Mouse (Mus musculus) lung, adult 2 months (tissue): ENCODE measurements around the gene Id1. TPM values are rescaled to one million over a fixed set of nuclear protein-coding genes. Genes with fewer than 3 reads are reported as not detected.

ENCODE experiments used
- DNase-seq: peaks from one replicate; pipeline ENCODE4 v3.0.0; 2022
- H3K4me1 ChIP-seq: fragments of 200-500 bp; 2 replicates; pipeline ENCODE4 v1.6.1; 2011; ENCODE audit warnings: low read length; ENCODE audit not compliant: control insufficient read depth, insufficient read depth
- H3K4me3 ChIP-seq: fragments of 200-500 bp; replicated peaks from 2 replicates; pipeline ENCODE3; 2011; ENCODE audit warnings: low read depth, mild to moderate bottlenecking, control low read depth, low read length; ENCODE audit errors: extremely low read depth
- CTCF ChIP-seq: fragments of 200-500 bp; IDR thresholded peaks from 2 replicates; pipeline ENCODE4 v1.5.1; 2011; ENCODE audit warnings: mild to moderate bottlenecking, low read length, control low read depth; ENCODE audit not compliant: insufficient read depth
- POLR2A ChIP-seq: fragments of 200-500 bp; IDR thresholded peaks from 2 replicates; pipeline ENCODE4 v1.6.1; 2011; ENCODE audit warnings: low read depth, mild to moderate bottlenecking, control low read depth, low read length, borderline replicate concordance; ENCODE audit errors: extremely low read depth
- WGBS: fragments of 180-500 bp; shearing (Covaris S2); methylation state at CpG from one replicate; pipeline ENCODE4 v1.1.7; 2018; 5-methylcytosine and 5-hydroxymethylcytosine counted together
- polyA plus RNA-seq: library from polyadenylated mRNA; depleted of rRNA; stranded (reverse); fragments of >200 nt; gene quantifications from 2 replicates; pipeline ENCODE4 v1.2.3, GENCODE M21; 2012

Id1 gene
- polyA plus RNA-seq, 1 experiment = 323 TPM

DNA sequence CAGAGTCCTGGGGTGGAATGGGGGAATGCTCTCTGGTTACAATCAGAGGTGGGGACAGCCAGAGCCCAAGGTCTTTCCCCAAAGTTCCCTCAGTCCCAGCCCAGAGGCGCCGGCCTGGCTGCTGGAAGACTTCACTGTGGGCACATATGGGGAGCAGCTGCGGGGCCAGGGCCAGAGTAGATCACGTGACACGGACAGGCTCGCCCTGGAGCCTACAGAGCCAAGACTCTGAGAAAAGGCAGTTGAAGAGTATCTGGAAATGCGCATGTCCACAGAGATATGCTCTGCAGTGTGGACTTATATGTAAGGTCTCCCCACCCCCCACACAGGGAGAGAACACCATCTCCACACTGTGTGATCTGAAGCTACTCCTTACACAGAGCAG lies 6.4 kb upstream of the Id1 start:
- TF ChIP-seq POLR2A = 0 out of 2 replicates have a peak, but pooled peaks have one; percentile 13
- no peak for TF ChIP-seq CTCF
- peaks cover 28% of the 10 kb centered on the region for H3K4me1 ChIP-seq
- no peak overlapping the region for H3K4me3 ChIP-seq
- WGBS = 21% methylated on average over 7 of the region's 7 CpGs
- DNase-seq = no peak

- DNase-seq = no peak
- Histone ChIP-seq H3K4me3 (no peak overlapping the region), H3K4me1 (peaks cover 21% of the 10 kb centered on the region)
- no peak for TF ChIP-seq POLR2A
- no peak for TF ChIP-seq CTCF
- 76% methylated on average over 2 of the region's 2 CpGs for WGBS
Observed at GRCm38 (mm10) chr2:152733201-152733600, 2.9 kb upstream of the Id1 start.

GRCm38 (mm10) chr2:152734501-152734900 lies 1.6 kb upstream of the Id1 start:
- WGBS = 27% methylated on average over 10 of the region's 10 CpGs
- TF ChIP-seq CTCF = no peak
- TF ChIP-seq POLR2A = no peak
- Histone ChIP-seq H3K4me1 (peaks cover 13% of the 10 kb centered on the region), H3K4me3 (no peak overlapping the region)
- no peak for DNase-seq

DNA sequence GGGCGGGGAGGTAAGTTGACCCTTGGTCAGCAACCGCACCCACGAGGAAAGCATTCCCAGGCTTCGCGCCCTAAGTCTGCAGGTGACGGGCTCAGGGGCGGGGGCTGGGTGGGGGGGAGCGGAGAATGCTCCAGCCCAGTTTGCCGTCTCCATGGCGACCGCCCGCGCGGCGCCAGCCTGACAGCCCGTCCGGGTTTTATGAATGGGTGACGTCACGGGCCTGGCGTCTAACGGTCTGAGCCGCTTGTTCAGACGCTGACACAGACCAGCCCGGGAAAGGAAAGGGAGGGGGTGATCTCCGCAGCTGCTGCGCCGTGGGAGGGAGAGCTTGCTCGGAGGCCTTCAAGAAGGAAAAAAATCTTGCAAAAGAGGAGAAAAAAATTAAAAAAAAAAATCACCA lies 1.1 kb upstream of the Id1 start:
- no peak overlapping the region for H3K4me3 ChIP-seq
- peak; percentile 91 for DNase-seq
- TF ChIP-seq POLR2A = peak; percentile 79; the same call in 1 of the 2 replicates
- no peak for TF ChIP-seq CTCF
- peaks cover 12% of the 10 kb centered on the region for H3K4me1 ChIP-seq
- WGBS = under 1% methylated on average over 28 of the region's 28 CpGs

- peak; percentile 49 for DNase-seq
- H3K4me1 ChIP-seq = peaks cover 21% of the 10 kb centered on the region
- WGBS = 1% methylated on average over 22 of the region's 22 CpGs
- H3K4me3 ChIP-seq = peak overlapping the region; percentile 93
- TF ChIP-seq CTCF (no peak), POLR2A (peak; percentile 58; the same call in 1 of the 2 replicates)
Observed at GRCm38 (mm10) chr2:152736748-152737147, 697 bp downstream of the Id1 start.

- peak; percentile 48 for DNase-seq
- peak; percentile 21; the same call in 1 of the 2 replicates for TF ChIP-seq POLR2A
- no peak for TF ChIP-seq CTCF
- Histone ChIP-seq H3K4me3 (peak overlapping the region; percentile 59), H3K4me1 (peaks cover 23% of the 10 kb centered on the region)
- 17% methylated on average over 10 of the region's 10 CpGs for WGBS
Observed at GRCm38 (mm10) chr2:152737306-152738221, 1.5 kb downstream of the Id1 start.

GRCm38 (mm10) chr2:152738341-152738740 lies 2.3 kb downstream of the Id1 start:
- Histone ChIP-seq H3K4me1 (peaks cover 23% of the 10 kb centered on the region), H3K4me3 (peak overlapping the region; percentile 59)
- TF ChIP-seq POLR2A (no peak), CTCF (no peak)
- no peak for DNase-seq
- 17% methylated on average over 2 of the region's 2 CpGs for WGBS

GRCm38 (mm10) chr2:152739031-152739841 lies 3.2 kb downstream of the Id1 start:
- WGBS = 1% methylated on average over 34 of the region's 36 CpGs
- peaks cover 23% of the 10 kb centered on the region for H3K4me1 ChIP-seq
- DNase-seq = peak; percentile 73
- TF ChIP-seq POLR2A (peak; percentile 47; the same call in 1 of the 2 replicates), CTCF (no peak)
- peak overlapping the region; percentile 57 for H3K4me3 ChIP-seq

GRCm38 (mm10) chr2:152739842-152740260 lies 3.8 kb downstream of the Id1 start:
- DNase-seq = no peak
- no peak for TF ChIP-seq POLR2A
- TF ChIP-seq CTCF = no peak
- 4% methylated on average over 3 of the region's 3 CpGs for WGBS
- H3K4me3 ChIP-seq = no peak overlapping the region
- H3K4me1 ChIP-seq = peaks cover 19% of the 10 kb centered on the region

DNA sequence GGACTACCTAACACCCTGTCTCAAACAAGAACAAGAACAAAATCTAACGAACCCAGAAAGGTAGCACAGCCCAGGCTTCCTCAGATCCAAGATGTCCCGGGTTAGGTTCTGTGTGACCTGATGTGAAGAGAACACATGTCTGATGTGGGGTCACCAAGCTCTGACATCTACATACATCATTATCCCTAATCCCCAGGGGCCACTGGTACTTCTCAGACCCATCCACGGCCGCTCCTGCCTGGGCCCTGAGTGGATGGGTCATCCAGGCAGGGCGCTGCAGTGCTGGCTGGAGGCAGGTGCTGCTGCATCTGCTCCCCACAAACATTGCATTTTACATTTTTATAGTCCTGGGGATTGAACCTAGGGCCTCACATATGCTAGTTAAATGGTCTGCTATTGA lies 4.4 kb downstream of the Id1 start:
- no peak for DNase-seq
- Histone ChIP-seq H3K4me3 (no peak overlapping the region), H3K4me1 (peaks cover 19% of the 10 kb centered on the region)
- no peak for TF ChIP-seq POLR2A
- no peak for TF ChIP-seq CTCF
- 74% methylated on average over 5 of the region's 5 CpGs for WGBS
